Mouse (Mus musculus) 416B (cell line): ENCODE data around the gene Sptlc2.

Experiments used
- DNase-seq: peaks from one replicate; pipeline ENCODE4 v3.0.0; 2011; ENCODE audit warnings: low read depth

The Sptlc2 gene

DNA sequence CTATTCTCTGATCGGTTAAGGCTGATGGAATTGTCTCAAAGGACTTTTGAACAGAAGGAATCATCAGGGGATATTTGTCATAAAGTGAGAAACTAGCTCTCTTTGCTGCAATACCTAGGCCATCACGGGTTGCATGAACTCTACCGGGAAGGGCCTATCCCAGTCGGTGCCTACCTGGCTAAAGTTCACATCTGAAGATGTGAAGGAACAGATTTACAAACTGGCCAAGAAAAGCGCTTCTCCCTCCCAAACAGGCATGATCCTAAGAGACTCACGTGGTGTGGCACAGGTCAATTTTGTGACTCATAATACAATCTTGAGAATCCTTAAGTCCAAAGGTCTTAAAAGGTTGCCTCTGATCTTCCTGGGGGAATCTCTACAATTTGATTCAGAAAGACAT lies 6.2 kb upstream of the Sptlc2 start:
- DNase-seq = no peak

DNA sequence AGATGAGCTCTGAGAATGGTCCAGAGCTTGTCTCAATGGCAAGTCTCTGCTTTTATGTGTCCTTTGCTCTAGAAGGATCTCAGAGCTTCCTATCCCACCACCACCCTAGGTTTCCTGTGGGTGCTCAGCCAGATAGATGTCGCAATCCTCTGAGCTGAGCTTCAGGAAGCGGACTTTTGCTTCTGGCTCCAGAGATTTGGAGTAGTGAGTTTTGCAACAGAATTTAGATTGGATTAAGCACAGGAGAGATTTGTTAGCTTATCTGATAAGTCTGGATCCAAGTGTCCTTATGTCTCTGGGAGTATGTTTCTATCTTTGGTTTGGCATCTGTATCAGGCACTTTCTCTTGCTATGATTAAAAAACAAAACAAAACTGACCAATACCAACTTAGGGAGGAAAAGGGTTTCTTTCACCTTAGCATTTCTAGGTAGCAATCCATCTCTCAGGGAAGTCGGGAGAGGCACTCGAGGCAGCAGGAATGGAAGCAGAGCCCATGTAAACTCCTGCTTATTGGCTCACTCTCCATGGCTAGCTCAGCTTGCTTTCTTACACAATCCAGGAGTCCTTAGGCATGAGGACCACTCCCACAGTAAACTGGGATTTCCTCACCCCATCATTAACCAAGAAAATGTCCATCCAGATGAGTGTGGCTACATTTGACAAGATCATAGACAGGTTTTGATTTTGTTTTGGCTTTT lies 5.4 kb upstream of the Sptlc2 start:
- peak; percentile 87 for DNase-seq

DNA sequence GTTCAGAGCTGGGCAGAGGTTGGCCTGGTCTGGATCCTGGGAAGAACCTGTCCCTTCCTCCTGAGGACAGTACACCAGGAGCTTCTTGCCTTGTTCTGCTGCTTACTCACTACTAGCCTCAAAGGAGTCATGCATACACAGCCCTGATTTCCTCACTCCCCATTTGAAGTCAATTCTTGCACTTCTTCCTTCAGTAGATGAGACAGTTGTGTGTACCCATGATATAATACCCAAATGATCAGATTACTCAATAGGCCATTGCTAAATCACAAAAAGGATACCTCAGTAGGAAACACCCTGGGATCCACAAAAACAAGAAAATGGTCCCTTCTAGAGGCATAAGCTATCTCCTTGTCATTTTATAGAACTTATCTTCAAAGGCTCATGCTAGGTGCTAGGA lies 3.2 kb upstream of the Sptlc2 start:
- peak; percentile 64 for DNase-seq

DNA sequence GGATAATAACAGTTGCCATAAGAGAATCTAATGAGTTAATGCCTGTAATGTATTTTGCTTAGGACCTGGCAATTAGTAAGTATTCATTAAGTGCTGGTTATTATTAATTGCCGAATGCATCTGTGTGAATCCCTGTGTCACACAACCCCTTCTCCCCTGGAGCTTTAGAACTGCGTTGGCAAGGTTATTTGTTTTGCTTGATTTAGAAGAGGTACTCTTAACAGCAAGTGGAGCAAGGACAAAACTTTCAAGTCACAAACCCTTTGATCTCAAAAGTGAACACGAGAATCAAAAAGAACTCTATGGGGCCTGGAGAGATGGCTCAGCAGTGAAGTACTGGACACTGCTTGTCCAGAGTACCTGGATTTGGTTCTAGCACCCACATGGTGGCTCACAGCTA lies 1.1 kb upstream of the Sptlc2 start:
- DNase-seq = no peak

DNA sequence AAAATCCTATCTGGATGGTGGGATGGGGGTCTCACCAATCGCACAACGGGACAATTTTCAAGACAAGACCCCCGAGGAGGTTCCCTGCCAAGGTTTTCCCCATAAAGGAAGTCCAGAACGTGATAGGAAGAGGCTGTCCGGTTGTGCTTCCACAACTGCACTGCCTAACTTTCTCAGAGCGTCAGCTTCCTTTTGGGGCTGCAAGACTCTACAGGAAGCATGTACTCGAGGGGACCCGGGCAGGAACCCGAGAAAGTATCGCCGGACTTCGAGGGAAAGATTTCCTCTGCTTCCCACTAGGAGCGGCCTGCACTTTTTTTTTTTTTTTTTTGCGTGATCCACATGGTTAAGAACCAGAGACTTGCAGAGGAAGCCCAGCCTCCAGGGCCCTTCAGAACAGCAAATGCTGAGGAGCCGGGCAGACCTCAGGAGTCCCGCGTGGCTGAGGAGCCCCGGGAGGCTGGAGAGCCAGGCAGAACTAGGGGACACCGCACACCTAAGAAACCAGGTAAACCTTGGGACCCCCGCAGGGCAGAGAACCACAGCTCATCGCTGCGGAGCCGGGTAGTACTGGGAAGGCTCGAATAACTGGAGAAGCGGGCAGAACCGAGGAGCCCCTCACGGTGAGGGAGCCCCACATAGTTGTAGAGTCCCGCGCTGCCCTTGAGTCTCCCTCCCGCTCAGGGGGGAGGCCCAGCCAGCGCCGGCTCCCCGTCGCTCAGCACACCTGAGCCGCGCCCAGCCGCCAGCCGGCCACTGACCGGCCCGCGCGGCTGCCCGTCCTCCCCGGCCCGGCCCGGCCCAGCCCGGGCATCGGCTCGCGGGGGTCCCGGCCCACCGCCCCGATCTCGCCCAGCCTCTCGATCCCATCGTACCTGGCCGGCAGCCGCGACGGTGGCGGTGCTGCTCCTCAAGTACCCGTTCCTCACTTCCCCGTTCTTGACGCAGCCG lies 709 bp downstream of the Sptlc2 start:
- DNase-seq = peak; percentile 63

DNA sequence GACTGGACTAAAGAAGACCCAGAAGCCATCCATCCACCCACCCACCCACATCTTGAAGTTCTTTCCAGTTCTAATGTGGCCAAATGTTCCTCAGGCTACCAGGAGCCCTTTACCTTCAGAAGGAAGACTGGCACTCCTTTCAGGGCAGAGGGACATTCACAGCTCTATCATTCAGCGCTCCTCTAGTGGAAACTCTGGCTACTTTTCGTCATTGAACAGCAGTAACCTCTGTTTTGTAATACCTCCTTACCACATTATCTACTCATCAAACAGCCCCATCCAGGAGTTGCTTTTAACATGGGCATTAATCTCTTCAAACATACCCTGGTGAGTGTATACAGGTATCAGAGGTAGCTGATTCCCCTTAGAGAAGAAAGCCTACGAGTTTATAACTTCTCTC lies 3.1 kb downstream of the Sptlc2 start:
- peak; percentile 45 for DNase-seq

DNA sequence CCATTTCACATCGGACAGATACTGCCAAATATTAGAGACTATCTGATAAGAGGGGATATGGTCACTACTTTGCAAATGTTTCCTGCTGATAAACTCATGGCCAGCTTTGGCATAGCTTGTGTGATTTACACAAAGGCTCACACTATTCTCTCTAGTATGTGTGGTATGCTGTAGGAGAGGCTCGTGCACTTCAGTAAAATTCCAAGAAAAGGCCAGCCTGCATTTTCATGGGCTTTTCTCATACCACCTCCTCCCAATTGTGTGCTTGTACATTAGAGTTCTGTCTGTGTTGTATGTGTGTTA lies 6.8 kb downstream of the Sptlc2 start:
- peak; percentile 92 for DNase-seq

DNA sequence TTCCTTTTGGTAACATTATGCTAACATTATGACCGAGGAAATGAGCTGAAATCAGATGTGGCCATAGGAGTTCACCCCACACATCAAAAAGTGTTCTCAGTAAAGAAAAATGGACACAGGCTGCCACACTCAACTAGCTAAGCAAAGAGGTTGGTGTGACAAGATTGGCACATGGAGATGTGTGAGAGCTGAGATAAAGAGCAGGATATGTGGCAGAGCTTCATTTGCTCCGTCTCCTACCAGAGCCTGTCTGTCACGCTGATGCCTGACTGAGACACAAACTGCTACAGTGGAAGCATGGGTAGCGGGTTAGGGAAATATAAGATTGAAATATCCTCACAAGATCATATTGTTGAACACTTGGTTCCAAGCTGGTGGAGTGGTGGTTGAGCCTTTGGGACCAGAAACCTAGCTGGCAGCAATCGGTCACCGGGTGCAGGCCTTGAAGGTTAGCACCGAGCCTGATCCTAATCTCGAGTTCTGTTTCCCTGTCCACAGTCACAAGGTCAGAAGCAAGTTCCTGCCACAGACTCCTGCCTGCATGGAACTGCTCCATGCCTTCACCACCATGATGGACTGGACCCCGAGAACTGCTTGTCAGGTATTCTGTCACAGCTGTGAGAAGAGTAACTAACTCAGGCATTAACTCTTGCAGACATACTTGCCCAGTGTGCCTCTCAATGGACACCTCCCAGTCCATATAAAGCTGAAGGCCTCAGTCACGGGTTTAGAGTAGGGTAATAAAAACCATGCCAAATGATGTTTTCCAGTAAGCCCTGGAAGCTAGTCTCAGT lies 7.4 kb downstream of the Sptlc2 start:
- DNase-seq = peak; percentile 86

DNA sequence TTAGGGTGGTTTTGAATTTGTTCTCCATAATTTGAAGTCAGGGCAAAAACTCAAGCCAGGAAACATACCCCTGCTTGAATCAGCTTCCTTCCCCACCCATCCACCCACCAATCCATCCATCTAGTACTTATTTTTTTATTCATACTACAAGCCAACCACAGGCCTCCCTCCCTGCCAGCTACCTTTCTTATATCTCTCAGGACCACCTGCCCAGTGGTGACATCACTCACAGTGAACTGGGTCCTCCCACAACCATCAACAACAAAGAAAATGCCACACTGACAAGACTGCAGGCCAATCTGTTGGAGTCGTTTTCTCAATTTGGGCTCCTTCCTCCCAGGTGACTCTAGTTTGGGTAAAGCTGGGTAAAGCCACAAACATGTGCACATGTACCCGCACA lies 8.7 kb downstream of the Sptlc2 start:
- peak; percentile 63 for DNase-seq

DNA sequence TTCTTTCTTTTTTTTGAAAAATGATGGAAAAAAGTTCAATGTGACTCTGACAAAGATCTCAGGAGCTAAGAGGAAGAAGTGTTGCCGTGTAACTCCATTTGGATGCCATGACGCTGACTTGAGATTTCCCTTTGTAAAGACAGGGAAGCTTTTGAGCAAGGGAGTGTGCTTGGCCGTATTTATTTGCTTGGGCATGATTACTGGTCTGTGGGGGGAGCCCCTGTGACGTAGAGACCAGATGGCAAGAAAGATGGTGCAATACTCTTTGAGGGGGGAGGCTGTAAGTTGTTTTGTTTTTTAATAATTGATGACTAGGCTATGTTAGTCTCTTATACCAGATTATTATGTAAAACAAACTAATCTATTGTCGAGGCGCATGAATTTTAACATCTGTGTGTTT lies 14.0 kb downstream of the Sptlc2 start:
- DNase-seq = peak; percentile 21

DNA sequence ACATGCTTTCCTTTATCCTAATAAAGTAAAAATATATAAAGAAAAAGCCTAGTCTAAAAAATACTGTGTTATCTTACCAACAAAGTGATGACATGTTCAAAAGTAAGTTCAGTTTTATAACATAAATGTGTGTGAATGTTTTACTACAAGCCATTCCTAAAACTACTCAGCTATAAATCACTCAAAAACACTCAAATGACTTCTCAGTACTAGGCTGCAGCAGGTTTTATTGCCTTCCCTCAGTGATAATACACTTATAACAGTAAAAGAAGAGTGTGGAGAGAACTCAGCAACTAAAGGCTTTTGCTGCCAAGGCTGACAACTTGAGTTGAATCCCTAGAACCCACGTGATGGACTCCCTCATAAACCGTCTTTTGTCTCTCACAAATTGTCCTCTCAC lies 18.8 kb downstream of the Sptlc2 start:
- no peak for DNase-seq

DNA sequence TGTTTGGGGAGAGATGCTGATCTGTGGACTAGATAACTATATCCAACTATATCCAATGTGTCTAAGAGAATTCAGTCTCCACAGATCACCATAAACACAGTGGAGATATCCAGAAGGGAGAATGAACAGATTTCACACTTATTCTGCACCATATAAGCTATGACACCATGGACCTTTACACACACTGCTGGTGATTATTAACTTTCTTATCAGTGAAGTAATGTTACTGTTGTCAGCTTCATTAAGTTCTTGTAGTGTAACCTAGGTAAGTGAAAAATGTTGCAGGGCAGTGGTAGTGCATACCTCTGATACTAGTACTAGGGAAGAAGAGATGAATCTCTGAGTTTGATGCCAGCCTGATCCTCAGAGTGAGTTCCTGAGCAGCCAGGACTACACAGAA lies 20.1 kb downstream of the Sptlc2 start:
- no peak for DNase-seq

DNA sequence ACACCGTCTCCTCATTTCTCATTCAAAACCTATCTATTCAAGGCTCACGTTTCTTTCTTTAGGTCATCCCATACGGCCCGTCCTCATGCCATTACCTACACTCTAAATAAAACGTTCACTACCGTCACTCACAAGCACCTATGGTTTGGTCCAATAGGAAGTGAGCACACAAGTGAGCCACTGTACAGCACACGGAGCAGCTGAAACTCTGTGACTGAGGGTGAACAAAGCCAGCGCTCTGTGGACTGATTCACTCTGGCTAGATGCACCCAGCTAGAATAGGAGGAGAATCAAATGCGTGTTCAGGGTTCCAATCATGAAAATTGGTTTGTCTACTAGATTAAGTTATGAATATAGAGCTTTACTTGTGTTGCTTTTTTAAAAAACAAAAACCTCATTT lies 22.5 kb downstream of the Sptlc2 start:
- no peak for DNase-seq

DNA sequence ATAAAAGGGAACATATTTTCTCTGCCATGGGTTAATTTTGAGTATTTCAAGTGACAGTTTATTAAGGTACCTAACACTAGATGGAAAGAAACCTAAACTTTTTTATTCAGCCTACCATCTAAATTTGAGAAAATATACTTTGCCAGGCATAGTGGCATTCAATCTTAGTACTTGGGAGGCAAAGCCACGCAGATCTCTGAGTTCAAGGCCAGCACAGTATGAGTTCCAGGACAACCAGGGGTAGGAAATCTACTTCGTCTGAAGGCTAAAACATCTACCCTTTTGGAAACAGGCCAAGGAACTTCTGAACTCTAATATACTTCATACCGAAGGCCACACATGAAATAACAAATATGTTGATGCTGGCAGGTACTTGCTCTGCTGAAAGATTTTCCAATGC lies 26.0 kb downstream of the Sptlc2 start:
- DNase-seq = no peak

DNA sequence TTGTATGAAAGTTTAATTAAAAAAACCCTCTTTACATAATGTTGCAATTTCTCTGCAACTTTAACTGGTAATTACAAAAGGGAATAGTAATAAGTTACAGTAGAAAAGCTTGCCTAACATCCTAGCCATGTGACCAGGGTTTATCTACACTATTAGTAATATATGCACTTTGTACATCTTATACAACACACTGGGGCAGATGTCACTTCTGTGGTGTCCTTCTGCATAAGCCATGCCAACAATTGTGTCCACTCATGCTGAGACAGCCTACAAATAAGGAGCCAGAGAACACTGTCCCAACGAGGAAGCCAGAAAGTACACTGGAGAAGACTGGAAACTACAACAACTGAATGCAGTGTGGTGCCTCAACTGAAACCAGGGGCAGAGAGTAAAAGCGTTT lies 40.1 kb downstream of the Sptlc2 start:
- peak; percentile 58 for DNase-seq

DNA sequence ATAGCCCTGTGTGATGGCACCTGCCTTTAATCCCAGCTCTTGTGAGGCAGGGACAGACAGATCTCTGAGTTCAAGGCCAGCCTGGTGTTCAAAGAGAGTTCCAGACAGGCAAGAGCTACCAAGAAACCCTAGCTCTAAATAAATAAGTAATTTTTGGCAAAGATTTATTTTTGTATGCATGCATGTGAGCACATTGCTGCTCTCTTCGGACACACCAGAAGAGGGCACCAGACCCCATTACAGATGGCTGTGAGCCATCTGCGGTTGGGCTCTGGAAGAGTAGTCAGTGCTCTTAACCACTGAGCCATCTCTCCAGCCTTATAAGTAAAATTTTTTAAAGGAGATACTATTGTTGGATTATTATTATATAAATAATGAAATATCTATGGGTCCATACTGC lies 40.6 kb downstream of the Sptlc2 start:
- peak; percentile 42 for DNase-seq

DNA sequence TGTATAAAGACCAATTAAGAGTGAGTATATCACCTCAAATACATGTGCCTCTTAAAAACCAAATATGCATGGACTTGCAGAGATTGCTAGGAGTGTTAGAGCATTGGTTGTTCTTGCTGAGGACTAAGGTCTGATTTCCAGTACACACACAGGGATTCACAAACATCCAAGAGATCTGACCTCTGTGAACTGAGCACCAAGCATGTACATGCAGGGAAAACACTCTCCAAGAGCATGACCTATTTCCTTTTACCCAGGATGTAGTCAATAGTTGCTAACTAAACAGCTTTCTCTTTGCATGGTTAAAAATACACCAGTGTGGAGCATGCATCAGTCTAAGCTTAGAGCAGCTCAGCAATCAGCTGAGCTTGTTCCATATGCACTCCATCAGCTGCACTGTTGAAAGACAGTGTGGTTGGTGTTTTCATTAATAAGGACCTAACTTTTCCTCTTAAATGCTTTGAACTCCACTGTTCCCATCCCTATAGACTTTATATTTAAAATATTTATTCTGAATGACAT lies 45.0 kb downstream of the Sptlc2 start:
- DNase-seq = no peak

DNA sequence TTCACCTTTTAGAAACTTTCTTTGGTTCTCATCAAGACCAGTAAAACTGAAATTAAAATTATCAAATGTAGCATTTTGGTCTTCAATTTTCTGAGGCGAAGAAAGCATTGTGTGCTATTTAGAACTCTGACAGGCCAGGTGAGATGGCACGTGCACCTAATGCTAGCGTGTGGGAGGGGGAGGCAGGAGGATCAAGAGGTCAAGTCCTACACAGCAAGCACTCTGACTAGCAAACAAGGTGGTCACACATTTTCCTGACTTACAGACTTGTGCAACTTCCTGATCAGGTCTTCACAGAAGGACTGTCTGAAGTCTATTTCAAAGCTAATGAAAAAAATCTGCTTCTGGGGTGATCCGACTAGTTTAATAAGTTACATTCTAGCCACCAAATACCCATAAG lies 50.1 kb downstream of the Sptlc2 start:
- DNase-seq = peak; percentile 17

DNA sequence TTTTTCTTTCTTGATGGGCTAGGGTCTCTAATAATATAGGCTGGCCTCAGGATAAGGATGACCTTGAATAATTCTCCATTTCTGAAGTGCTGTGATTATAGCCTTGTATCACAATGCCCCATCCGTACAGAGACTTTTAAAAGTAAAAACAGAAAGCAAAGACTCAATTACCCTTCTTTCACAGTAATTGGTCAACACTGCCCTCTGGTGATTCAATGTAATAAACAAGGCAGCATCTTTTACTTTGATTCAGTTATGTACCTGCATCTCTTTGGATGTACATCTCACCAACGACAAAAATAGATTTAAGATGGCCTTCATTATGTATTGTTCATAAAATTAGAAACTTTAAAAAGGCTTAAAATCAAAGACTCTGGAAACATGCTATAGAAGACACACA lies 53.3 kb downstream of the Sptlc2 start:
- peak; percentile 70 for DNase-seq

DNA sequence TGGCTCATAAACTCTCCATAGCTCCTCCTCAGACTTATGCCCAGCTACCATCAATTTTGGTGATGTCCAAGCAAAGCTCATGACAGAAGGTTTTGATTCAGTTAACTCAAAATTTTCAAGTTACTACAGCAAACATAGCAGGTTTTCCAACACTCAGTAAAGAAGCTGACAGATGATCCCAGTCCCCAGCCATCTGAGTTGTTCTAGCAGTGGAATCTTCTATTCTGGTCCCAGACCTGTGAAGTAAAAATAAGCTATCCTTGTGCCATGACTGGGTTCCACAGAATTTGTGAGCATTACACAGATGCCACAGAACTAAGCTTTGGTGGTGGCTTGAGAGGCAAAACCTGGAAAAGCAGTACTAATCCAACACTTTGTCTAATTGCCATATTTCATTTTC lies 54.4 kb downstream of the Sptlc2 start:
- no peak for DNase-seq

DNA sequence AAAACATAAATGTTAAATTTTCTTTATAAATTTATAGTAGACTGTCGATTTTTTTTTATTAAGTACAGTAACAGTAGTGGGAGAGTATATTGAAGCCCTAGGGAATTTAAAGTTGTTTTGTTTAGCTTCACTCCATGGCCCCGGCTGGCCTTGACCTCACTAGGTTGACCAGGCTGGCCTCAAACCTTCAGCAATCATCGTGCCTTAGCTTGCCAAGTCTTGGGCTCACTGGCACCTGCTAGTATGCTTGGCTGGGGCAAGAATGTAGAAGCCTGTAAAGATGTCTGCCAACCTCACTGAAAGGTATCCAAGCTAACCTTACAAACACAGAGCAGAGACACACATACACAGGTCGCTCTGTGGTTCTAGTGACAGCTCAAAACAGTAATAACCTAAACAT lies 55.6 kb downstream of the Sptlc2 start:
- DNase-seq = no peak

DNA sequence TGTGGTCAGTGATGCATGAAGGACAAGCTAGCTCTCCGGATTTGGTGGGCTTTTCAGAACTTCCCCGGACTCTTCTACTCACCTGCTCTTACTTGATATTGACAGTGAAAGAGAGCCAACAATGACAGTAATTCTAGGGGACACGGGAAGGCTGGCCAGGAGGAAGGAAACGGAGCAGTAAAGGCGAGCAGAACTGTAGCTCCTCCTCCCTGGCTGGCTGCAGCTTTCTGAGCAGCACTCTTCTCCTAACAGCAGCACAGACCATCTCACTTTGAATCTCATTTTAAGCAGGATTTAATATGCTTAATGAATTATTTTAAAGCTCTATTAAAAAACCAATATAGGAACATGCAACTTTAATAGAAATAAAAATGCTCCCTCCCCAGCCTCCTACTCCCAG lies 56.2 kb downstream of the Sptlc2 start:
- DNase-seq = peak; percentile 15

DNA sequence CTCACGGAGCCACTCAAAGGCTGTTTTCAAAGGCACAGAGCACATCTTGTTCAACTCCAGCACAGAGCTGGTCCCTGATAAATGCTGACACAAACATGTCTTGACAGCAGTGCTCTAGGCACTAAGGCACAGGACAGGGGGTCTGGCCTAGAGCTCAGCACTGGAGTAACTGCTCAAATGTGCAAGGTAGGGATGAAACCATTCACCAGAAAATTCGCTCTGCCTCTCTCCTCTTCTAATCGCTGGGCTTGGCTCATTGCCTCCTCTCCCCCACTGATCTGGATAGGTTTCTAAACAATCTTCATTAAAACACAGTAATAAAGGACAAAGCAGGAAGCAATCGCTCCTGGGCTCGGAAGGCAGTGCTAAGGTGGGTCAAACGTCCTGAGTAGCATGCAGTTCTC lies 57.1 kb downstream of the Sptlc2 start:
- no peak for DNase-seq
